Mouse (Mus musculus) monocyte, adult 5-6 weeks (primary cell): ENCODE results near the gene Cyren. TPM values are rescaled to one million over a fixed set of nuclear protein-coding genes. Genes with fewer than 3 reads are reported as not detected.

Experiments used
- ATAC-seq: fragments of 153-309, 156-312 bp; replicated peaks from 2 replicates; pipeline ENCODE4 v1.8.0; 2017; ENCODE audit warnings: mild to moderate bottlenecking; ENCODE audit not compliant: low TSS enrichment, insufficient number of reproducible peaks, severe bottlenecking, poor library complexity, low FRiP score
- total RNA-seq: library from RNA; stranded (forward); fragments of 200-1000, 200-491, 200-594 nt; gene quantifications from 3 replicates; pipeline ENCODE4 v1.2.3, GENCODE M21; 2017

Cyren gene
- total RNA-seq, 1 experiment from 2014 or later = 6.1 TPM

GRCm38 (mm10) chr6:34902578-34902977 is 24.7 kb upstream of the Cyren start:
- no peak for ATAC-seq

- ATAC-seq = peak; percentile 23; the same call in 1 of the 2 replicates
These were observed 24.1 kb upstream of the Cyren start for GRCm38 (mm10) chr6:34901911-34902444.

DNA sequence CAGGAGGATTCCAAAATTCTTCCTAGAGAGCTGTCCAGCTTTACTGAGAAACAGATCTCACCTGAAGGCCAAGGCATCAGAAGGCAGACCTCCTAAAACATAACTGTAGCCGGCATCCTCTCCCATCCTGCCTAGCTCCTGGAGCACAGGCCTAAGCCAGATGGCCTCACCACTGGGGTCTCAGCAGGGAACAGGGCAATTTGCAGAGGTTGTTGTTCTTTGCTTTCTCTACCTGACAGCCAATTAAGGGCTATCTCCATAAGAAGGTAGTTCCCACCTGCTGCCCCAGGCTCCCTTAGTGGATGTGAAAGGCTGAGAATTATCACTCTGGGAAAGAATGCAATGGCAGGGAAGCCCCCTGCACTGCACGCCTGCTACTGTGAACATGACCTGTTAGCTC is 23.1 kb upstream of the Cyren start:
- no peak for ATAC-seq

- ATAC-seq = no peak
These were observed 21.3 kb upstream of the Cyren start for GRCm38 (mm10) chr6:34899127-34899526.

DNA sequence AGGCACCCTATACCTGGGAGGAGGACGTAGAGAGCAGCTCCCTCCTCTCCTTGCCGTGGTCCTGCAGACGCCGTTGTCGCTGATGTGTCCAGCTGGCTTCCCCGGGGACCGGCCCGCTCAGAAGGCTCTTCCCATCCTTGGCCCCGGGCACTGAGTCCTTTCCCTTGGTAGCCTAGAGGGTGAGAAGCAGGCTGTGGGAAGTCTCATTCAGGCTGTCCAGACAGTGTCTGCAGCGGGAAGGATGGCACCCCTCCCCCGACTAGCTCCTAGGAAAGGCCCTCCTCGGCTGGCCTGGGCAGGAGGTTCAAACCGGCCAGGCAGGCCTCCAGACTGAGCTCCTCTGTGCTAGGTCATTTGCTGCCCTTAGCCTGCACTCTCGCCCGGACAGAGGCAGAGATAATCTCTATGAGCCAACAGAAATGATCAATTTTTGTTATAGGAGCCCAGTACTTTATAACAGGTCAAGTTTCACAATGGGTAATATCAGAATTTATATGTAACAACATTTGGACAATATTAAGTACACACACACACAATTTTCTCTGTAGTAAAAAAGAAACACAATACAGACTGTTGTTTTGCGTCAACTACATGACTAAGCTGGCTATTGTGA is 18.4 kb upstream of the Cyren start:
- no peak for ATAC-seq

DNA sequence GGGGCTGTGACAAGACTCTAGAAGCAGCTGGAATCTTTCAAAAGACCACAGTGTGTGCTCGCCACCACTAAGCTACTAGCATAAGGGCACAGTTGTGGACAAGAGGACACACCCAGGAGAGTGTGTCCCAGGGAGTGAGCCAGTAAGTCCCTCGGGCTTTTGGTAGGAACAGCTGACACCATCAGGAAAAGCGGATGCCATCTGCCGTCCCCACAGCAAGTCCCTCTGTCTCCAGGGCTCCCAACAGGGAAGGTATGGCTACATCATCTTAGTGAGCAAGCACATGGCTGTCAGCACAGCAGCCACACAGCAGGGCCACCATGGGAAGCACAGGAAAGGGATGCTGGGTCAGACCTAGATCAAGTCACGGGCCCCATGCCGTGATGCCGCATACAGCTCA is 17.7 kb upstream of the Cyren start:
- no peak for ATAC-seq

- ATAC-seq = no peak
These were observed 11.3 kb upstream of the Cyren start for GRCm38 (mm10) chr6:34889185-34889584.

DNA sequence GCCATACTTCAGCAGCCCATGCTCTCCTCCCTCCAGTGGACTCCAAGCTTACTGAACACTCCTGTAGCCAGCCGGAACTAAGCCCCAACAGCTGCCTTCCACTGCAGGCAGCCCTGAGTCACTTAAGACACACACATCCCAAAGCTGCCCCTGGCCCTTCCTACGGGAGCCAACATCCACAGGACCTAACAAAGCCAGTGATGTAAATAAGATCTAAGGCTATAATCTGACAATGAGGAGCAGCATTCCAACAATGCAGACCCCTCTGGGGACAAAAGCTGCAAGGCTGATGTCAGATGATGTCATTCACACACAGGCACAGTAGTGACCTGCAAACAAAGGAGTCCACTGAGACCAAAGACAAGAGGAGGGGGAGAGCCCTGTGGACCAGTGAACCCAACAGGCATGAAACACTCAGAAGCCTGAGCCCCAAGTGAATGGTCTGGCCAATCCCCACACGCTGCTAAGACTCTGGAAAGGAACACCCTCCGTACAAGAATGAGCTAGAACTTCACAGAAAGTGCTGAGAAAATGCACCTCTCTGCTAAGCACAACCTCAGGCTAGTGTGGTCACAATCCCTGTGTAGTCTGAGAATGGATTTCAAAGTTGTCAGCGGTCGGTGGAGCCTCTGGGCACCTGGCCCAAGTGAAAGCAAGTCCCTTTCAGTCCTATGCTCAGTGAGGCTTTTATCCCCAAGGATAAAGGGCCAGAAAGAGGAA is 9.4 kb upstream of the Cyren start:
- ATAC-seq = no peak

GRCm38 (mm10) chr6:34884724-34885123 is 6.9 kb upstream of the Cyren start:
- no peak for ATAC-seq

GRCm38 (mm10) chr6:34879911-34880475 is 2.1 kb upstream of the Cyren start:
- no peak for ATAC-seq

DNA sequence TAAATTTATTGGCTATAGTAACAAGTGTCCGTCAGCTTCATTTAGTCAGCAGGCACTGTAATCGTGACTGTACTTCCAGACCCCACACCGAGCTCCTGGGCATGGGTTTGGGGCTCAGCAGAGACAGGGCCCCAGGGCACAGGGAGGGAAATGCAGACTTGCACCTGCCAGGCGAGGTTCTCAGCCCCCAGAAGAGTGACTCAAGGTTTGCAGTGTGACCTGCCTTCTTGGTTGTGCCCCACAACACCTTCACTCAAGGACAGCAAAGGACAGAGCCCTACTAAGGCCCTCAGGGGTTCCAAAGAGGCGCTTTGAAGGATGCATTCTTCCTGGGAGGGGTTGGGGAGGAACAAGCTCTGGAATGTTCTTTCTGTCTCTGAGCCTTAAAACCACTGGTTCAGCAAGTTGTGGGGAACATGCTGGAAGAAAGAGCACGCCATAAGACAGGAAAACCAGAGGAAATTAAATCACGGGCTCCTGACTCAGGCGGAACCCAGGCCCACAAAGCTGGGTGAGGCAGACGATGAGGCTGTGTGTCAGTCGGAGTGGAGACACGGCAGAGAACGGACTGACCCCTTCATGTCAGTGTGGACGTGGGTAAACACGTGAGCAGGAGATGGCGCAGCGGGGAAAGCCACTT is 1.4 kb upstream of the Cyren start:
- no peak for ATAC-seq

GRCm38 (mm10) chr6:34876835-34877156 is 1.1 kb downstream of the Cyren start:
- ATAC-seq = no peak

- no peak for ATAC-seq
These were observed 1.7 kb downstream of the Cyren start for GRCm38 (mm10) chr6:34875966-34876834.

- peak; percentile 20 for ATAC-seq
These were observed 2.5 kb downstream of the Cyren start for GRCm38 (mm10) chr6:34875268-34875761.

GRCm38 (mm10) chr6:34874101-34874921 is 3.5 kb downstream of the Cyren start:
- ATAC-seq = no peak

DNA sequence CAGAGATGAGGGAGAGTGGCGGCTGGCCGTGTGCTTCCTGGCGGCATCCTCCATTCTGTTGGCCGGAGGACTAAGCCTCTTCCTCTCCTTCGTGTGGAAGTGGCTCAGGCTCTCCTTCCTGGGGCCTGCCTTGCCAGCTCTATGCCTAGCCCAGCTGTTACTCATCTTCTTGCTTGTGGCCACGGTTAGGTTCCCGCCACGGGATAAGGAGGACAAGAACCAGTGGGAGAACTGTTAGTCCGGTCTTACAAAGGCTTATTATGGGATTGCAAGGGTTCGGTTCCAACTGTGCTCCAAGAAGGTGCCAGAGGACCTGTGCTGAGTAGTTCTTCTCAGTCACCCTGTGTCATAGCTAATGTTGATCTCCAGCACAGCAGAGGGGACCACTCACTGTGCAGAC is 5.0 kb downstream of the Cyren start:
- no peak for ATAC-seq

- no peak for ATAC-seq
These were observed 5.9 kb downstream of the Cyren start for GRCm38 (mm10) chr6:34871929-34872328.

GRCm38 (mm10) chr6:34870724-34871123 is 7.1 kb downstream of the Cyren start:
- no peak for ATAC-seq
